Mouse (Mus musculus) hindbrain, embryonic 11.5 days (tissue): ENCODE results near the gene Stxbp3. TPM values are rescaled to one million over a fixed set of nuclear protein-coding genes. Genes with fewer than 3 reads are reported as not detected.
"Not testable (repeated sequence)": the region's sequence is repeated elsewhere in the genome, so short reads cannot be mapped to it uniquely, and the experiment has no call there.

Experiments used
- ATAC-seq: fragments of 200-750 bp; cut with Nextera tagmentation; 2 replicates; pipeline ENCODE4 v1.8.0; 2017; ENCODE audit warnings: mild to moderate bottlenecking, moderate TSS enrichment, moderate library complexity; ENCODE audit not compliant: low FRiP score
- DNase-seq: peaks from one replicate; pipeline ENCODE4 v3.0.0-alpha.2; 2015; ENCODE audit warnings: low spot score
- H3K27ac ChIP-seq: fragments of 300-500 bp; sonication (generic); 2 replicates; pipeline ENCODE4 v1.5.1; 2014; ENCODE audit warnings: mild to moderate bottlenecking, low read depth, low read length
- H3K27me3 ChIP-seq: fragments of 300-500 bp; sonication (generic); 2 replicates; pipeline ENCODE4 v1.6.1; 2014; ENCODE audit warnings: mild to moderate bottlenecking, low read length, moderate library complexity, mixed read lengths; ENCODE audit not compliant: control insufficient read depth, insufficient read depth
- H3K36me3 ChIP-seq: fragments of 300-500 bp; sonication (generic); 2 replicates; pipeline ENCODE4 v1.6.1; 2014; ENCODE audit warnings: mild to moderate bottlenecking, low read length, moderate library complexity, mixed read lengths; ENCODE audit not compliant: control insufficient read depth, insufficient read depth
- H3K4me1 ChIP-seq: fragments of 300-500 bp; sonication (generic); replicated peaks from 2 replicates; pipeline ENCODE4 v1.6.1; 2014; ENCODE audit warnings: low read length, mixed read lengths; ENCODE audit not compliant: control insufficient read depth, insufficient read depth
- H3K4me2 ChIP-seq: fragments of 300-500 bp; sonication (generic); replicated peaks from 2 replicates; pipeline ENCODE4 v1.6.1; 2014; ENCODE audit warnings: mild to moderate bottlenecking, low read depth, low read length
- H3K4me3 ChIP-seq: fragments of 300-500 bp; sonication (generic); 2 replicates; pipeline ENCODE4 v1.5.1; 2014; ENCODE audit warnings: low read depth, low read length
- H3K9ac ChIP-seq: fragments of 300-500 bp; sonication (generic); 2 replicates; pipeline ENCODE4 v1.6.1; 2014; ENCODE audit warnings: low read depth, low read length
- H3K9me3 ChIP-seq: fragments of 300-500 bp; sonication (generic); 2 replicates; pipeline ENCODE4 v1.6.1; 2016; ENCODE audit warnings: low read length; ENCODE audit not compliant: control insufficient read depth
- WGBS: fragments of 180-500 bp; shearing (Covaris S2); extraction: QIAGEN DNeasy Blood & Tissue Kit; methylation state at CpG from one replicate; pipeline ENCODE4 v1.1.7; 2014; 5-methylcytosine and 5-hydroxymethylcytosine counted together
- polyA plus RNA-seq: library from polyadenylated mRNA; unstranded; fragments of >200 nt; fragmentation: Nextera tagmentation; extraction: Ambion mirVana; gene quantifications from 2 replicates; pipeline ENCODE4 v1.2.1, GENCODE M21; 2014

Stxbp3 gene
- 23.2 and 28.1 TPM in 2 replicates for polyA plus RNA-seq

DNA sequence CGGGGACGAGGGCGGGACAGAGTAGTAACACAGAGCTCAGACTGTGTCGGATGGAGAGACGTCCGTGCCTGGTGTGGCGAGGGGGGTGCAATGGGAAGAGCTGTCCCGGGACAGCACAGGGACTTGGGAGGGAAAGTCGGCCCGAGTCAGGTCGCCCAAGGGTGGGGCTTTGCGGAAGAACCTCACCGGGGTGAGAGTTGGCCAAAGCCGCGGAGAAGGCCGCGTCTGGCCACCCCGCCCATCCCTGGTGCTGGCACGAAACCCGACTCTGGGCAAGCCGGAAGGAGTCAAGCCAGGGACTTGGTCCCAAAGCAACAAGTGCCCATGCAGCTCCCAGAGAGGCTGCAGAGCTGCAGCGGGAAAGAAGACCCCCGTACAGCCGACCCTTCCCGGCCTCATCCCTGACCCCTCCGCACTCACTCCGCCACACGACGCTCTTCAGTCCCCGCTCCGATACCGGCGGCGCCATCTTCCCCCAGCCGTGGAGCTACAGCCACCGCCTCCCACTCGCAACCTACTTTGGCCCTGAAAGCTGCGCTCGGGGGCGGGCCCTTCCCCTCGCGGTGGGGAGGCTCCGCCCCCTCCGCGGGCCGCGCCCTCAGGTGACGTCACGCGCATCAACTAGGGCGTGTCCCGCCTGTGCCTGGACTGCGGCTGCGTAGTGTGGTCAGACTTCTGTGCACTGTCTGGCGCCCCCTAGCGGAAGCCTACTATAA is at the start of gene Stxbp3:
TSS of gene Stxbp3 (minus strand) at position 527 of the 716 bp plus-strand sequence.
- no peaks in the 10 kb centered on the region for H3K27me3 ChIP-seq
- WGBS, result under 1% methylated on average over 49 of the region's 56 CpGs
- no peaks in the 10 kb centered on the region for H3K36me3 ChIP-seq
- H3K9me3 ChIP-seq, result no peaks in the 10 kb centered on the region
- no peaks in the 10 kb centered on the region for H3K4me1 ChIP-seq
- peak within 1 kb of the TSS; percentile 42; the same call in 1 of the 2 replicates for H3K27ac ChIP-seq
- ATAC-seq, result peak; percentile 98
- H3K4me3 ChIP-seq, result peak within 1 kb of the TSS; percentile 76
- DNase-seq, result peak; percentile 99
- peak within 1 kb of the TSS; percentile 71 for H3K4me2 ChIP-seq
- peak within 1 kb of the TSS; percentile 71 for H3K9ac ChIP-seq

DNA sequence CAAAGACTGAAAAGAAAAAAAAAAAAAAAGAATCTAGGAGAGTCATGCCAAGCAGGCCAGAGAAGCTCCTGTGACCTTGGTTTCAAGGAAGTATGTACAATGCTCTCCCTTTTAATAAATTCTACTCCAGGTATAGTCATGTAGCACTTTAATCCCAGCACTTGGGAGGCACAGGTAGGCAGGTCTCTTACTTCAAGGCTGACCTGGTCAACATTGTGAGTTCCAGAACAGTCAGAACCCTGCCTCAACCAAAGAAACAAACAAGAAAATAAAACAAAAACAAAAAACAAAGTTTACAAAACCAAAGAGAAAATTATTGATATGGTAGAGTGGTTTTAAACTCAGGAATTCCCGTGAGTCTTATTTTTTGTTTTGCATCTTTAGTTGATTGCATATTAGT is 49.6 kb upstream of the Stxbp3 start, which contains the start of gene Fndc7:
TSS of gene Fndc7 (minus strand) at position 101 of the 400 bp plus-strand sequence.
- no peak within 1 kb of the TSS for H3K9ac ChIP-seq
- no peak within 1 kb of the TSS for H3K27ac ChIP-seq
- H3K27me3 ChIP-seq, result no peaks in the 10 kb centered on the region
- ATAC-seq, result no peak
- 98% methylated on average over 1 of the region's 1 CpGs for WGBS
- no peaks in the 10 kb centered on the region for H3K36me3 ChIP-seq
- no peak within 1 kb of the TSS for H3K4me3 ChIP-seq
- H3K9me3 ChIP-seq, result no peaks in the 10 kb centered on the region
- H3K4me1 ChIP-seq, result no peaks in the 10 kb centered on the region
- H3K4me2 ChIP-seq, result no peak within 1 kb of the TSS
- DNase-seq, result no peak

- Histone ChIP-seq H3K9me3 (no peaks in the 10 kb centered on the region), H3K9ac (no peak overlapping the region), H3K4me2 (no peak overlapping the region), H3K36me3 (no peaks in the 10 kb centered on the region), H3K27me3 (no peaks in the 10 kb centered on the region), H3K4me1 (no peaks in the 10 kb centered on the region), H3K4me3 (no peak overlapping the region), H3K27ac (no peak overlapping the region)
- DNase-seq, result no peak
- ATAC-seq, result no peak
- WGBS, result 90% methylated on average over 3 of the region's 3 CpGs
Measured at GRCm38 (mm10) chr3:108887618-108887975, 47.3 kb upstream of the Stxbp3 start.

DNA sequence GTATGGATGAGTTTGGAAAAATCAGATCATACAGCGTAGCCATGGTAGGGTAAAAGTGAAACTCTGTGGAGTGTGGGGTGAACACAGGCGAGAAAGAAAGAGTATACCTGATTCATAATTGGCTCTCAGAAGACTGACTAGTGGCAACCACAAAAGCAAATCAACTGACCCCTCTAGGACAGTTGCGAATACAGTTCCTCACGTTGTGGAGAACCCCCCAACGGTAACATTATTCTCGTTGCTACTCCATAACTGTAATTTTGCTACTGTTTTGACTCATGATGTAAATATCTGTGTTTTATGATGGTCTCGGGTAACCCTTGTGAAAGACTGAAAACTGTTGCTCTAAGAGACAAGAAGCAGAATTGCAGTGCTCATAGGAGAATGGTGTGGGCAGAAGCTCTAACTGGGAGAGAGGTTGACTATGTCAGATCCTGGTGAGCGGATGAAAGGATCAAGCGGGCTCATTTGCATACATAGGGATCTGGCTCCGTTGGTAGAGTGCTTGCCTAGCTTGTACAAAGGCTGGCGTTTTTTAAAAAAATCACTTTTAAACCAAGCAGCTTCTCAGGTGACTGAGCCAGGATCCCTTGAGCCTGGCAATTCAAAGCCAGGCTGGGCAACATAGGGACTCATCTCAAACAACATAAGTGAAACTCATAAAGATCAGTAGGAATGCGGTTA is 46.8 kb upstream of the Stxbp3 start:
- Histone ChIP-seq H3K9me3 (no peaks in the 10 kb centered on the region), H3K4me2 (no peak overlapping the region), H3K36me3 (no peaks in the 10 kb centered on the region), H3K27ac (no peak overlapping the region), H3K4me1 (no peaks in the 10 kb centered on the region), H3K4me3 (no peak overlapping the region), H3K9ac (no peak overlapping the region), H3K27me3 (no peaks in the 10 kb centered on the region)
- WGBS, result 66% methylated on average over 12 of the region's 12 CpGs
- 0 out of 2 replicates have a peak, but pooled peaks have one; percentile 45 for ATAC-seq
- no peak for DNase-seq

- H3K9ac ChIP-seq, result no peak overlapping the region
- H3K4me1 ChIP-seq, result no peaks in the 10 kb centered on the region
- no peak overlapping the region for H3K4me3 ChIP-seq
- no peaks in the 10 kb centered on the region for H3K9me3 ChIP-seq
- peak; percentile 83 for ATAC-seq
- no peaks in the 10 kb centered on the region for H3K27me3 ChIP-seq
- H3K36me3 ChIP-seq, result no peaks in the 10 kb centered on the region
- peak; percentile 61 for DNase-seq
- 48% methylated on average over 9 of the region's 9 CpGs for WGBS
- H3K4me2 ChIP-seq, result no peak overlapping the region
- peak overlapping the region; percentile 4; the same call in 1 of the 2 replicates for H3K27ac ChIP-seq
Measured at GRCm38 (mm10) chr3:108885686-108886530, 45.6 kb upstream of the Stxbp3 start.

DNA sequence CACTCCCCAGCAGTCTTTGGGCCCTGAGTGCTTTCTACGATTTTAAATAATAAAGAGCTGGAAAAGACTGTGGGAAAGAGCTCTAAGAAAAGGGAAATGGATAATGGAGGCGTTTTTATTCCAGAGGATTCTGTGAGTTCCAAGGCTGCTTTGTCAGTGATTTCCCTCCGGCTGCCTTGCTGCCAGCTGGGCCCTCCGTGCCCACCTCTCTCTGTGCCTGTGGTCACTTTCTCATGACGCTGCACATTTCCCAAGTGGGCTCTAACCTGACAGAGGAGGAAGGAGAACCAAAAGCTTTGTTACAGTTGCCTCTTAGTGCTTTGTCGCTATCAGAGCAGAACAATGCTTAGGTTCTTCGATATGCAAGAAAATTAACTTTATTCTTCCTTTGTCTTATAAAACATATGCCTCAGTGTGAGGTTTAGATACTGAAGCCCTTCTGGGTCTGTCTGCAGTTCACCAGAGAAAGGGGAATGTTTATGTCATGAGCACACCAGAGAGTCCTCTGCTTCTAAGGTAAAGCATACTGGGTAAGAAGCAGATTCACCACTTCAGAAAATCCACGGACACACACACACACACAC is 44.5 kb upstream of the Stxbp3 start:
- no peaks in the 10 kb centered on the region for H3K36me3 ChIP-seq
- H3K4me2 ChIP-seq, result no peak overlapping the region
- WGBS, result 61% methylated on average over 8 of the region's 8 CpGs
- no peaks in the 10 kb centered on the region for H3K4me1 ChIP-seq
- H3K9ac ChIP-seq, result no peak overlapping the region
- DNase-seq (no peak), ATAC-seq (no peak)
- no peaks in the 10 kb centered on the region for H3K27me3 ChIP-seq
- H3K9me3 ChIP-seq, result no peaks in the 10 kb centered on the region
- no peak overlapping the region for H3K4me3 ChIP-seq
- H3K27ac ChIP-seq, result 0 out of 2 replicates have a peak overlapping the region, but pooled peaks have one; percentile 7

DNA sequence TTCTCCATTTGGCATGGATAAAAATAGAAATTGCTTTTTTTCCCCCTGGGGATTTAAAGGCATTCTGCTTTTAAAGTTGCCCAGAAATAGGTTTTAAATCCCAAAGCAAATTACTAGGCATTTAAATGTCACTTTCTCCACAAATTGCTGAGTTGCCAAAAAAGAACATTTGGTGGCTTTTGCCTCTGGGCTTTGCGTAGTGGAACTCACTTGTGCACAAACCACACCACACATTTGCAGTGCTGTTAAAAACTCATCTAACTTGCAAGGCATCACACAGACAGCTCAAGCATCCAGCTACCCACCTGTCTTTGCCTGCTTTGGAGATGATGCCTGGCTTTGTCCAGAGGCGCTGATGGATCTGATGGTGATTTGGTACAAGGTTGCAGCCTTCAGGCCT is 42.7 kb upstream of the Stxbp3 start:
- no peaks in the 10 kb centered on the region for H3K9me3 ChIP-seq
- H3K4me1 ChIP-seq, result no peaks in the 10 kb centered on the region
- H3K9ac ChIP-seq, result no peak overlapping the region
- DNase-seq, result no peak
- no peak overlapping the region for H3K27ac ChIP-seq
- no peak overlapping the region for H3K4me3 ChIP-seq
- H3K27me3 ChIP-seq, result no peaks in the 10 kb centered on the region
- H3K36me3 ChIP-seq, result no peaks in the 10 kb centered on the region
- no peak for ATAC-seq
- no peak overlapping the region for H3K4me2 ChIP-seq
- WGBS, result 94% methylated on average over 2 of the region's 2 CpGs

DNA sequence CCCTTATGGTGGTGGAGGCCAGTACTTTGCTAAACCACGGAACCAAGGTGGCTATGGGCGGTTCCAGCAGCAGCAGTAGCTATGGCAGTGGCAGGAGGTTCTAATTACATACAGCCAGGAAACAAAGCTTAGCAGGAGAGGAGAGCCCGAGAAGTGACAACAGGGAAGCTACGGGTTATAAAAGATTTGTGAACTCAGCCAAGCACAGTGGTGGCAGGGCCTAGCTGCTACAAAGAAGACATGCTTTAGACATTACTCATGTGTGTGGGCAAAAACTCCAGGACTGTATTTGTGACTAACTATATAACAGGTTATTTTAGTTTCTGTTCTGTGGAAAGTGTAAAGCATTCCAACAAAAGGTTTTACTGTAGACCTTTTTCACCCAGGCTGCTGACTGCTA is 41.5 kb upstream of the Stxbp3 start:
- H3K4me3 ChIP-seq, H3K27me3 ChIP-seq, H3K9me3 ChIP-seq, H3K9ac ChIP-seq, H3K4me1 ChIP-seq, H3K4me2 ChIP-seq, ATAC-seq, H3K36me3 ChIP-seq, DNase-seq, H3K27ac ChIP-seq: not testable (repeated sequence)
- WGBS, result 21% methylated on average over 4 of the region's 4 CpGs
